Mouse (Mus musculus) neural tube, embryonic 10.5 days (tissue): ENCODE data around the gene Ankrd36.
A peak's percentile ranks its signal among the peaks of the same experiment; 100 is the strongest.

Experiments
- DNase-seq: peaks from one replicate; pipeline ENCODE4 v3.0.0-alpha.2; 2017; ENCODE audit warnings: low spot score; ENCODE audit errors: extremely low spot score

Ankrd36 gene

DNA sequence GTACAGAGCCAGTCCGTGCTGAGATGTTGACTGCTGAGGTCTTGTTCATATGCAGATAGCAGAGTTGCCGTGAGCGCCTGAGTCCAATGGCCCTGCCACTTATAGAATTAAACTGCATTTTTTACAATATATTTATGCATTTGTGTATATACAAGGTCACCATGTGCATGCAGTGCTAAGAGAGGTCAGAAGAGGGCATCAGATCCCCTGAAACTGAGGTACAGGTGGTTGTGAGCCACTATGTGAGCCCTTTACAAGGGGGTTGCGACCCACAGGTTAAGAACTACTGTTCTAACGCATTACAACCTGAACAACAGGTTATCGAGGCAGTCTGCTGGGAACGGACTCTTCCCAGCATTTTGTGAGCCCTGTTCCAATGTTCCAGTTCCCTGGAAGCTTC lies 80.8 kb downstream of the Ankrd36 start:
- DNase-seq, result no peak

DNA sequence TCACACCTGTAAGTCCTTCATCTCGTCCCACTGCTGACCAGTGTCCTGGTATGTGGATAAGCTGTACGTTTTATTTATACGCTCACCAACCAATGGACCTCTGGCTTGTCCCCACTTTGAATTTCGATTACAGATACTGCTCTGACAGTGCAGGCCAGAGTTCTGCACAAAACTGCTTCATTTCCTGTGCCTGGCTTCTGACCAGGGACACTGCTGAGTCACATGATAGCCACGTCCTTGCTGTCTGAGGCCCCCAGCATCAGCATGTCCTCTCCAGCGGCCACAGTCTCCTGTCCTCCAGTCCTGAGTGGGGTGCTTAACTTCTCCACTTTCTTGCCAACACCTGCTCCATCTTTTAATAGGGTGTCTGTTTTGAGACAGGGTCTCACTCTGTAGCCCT lies 113.1 kb downstream of the Ankrd36 start:
- no peak for DNase-seq

DNA sequence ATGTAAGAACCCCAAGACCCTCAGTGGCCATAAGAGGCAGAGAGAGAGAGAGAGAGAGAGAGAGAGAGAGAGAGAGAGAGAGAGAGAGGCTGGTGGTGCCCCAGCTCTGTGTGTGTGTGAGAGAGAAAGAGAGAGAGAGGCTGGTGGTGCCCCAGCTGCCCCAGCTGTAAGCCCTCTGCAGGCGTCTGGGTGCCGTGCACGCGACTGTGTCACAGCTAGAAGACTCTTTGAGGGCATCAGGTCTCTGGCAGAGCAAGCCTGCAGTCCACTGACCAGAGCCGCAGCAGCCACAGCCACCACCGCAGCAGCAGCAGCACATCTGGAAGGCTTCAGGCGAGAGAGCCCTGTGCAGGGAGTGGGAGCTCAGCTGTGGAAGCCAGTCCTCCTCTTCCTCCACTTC lies 114.8 kb downstream of the Ankrd36 start:
- no peak for DNase-seq

DNA sequence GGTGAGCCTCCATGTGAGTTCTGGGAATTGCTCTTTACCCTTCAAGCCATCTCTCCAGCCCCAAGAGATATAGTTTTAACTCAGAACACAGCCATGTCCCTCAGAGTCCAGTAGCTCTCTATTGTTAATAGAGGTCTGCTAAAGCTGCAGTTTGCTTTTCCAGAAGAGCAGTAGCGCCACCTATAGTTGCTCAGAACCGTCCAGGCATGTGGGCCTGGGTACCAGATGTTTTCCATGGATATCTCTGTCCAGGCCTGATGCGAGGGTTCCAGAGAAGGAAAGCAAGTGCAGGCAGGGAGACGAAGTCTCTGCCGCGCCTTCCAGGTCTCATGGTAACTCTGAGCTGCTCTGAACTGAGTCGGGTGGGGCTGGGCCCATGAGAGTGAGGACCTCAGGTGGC lies 122.3 kb downstream of the Ankrd36 start:
- DNase-seq, result peak; percentile 34

DNA sequence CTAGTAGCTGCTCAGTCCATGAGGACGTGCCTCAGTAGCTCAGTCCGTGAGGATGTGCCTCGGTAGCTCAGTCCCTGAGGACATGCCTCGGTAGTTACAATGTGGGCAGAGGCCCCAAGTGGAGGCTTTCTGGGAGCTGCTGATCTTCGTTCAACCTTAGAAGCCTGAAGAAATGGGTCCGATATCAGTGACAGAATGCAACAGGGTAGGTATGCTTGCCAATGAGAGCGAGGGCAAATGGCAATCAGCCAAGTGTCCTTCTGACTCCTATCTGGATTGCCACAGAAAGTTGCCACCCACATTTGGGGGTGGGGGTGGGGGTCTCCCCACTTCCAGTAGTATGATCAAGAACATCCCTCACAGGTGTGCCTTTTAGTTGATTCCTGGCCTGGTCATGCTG lies 131.3 kb downstream of the Ankrd36 start:
- DNase-seq, result no peak

DNA sequence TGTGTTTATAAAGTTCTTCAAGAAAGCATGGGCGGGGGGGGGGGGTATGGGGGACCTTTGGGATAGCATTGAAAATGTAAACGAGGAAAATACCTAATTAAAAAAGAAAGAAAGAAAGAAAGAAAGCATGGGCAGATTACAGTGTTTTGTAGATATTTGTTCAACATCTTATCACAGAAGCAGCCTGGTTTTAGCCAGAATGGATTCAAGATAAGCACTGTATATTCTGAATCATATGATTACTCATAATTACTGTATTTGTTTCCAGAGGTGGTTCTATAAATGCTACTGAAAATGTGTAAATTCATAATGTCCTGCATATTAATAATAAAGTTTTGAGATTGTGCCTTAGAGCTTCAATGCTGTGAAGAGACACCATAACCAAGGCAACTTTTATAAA lies 131.8 kb downstream of the Ankrd36 start:
- no peak for DNase-seq

DNA sequence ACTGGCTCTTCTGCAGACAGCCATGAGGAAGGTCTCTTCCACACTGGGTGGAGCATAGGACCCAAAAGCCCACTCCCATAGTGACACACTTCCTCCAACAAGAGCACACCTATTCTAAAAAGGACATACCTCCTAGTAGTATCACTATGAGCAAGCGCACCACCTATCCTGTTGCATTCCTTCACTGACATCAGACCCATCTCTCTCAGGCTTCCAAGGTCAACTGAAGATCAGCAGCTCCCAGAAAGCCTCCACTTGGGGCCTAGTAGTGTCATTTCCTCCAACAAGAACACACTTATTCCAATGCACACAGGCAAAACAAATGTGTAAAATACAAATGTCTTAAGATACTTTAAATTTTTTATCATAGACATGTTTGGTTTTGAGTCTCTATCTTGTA lies 132.3 kb downstream of the Ankrd36 start:
- DNase-seq, result no peak

DNA sequence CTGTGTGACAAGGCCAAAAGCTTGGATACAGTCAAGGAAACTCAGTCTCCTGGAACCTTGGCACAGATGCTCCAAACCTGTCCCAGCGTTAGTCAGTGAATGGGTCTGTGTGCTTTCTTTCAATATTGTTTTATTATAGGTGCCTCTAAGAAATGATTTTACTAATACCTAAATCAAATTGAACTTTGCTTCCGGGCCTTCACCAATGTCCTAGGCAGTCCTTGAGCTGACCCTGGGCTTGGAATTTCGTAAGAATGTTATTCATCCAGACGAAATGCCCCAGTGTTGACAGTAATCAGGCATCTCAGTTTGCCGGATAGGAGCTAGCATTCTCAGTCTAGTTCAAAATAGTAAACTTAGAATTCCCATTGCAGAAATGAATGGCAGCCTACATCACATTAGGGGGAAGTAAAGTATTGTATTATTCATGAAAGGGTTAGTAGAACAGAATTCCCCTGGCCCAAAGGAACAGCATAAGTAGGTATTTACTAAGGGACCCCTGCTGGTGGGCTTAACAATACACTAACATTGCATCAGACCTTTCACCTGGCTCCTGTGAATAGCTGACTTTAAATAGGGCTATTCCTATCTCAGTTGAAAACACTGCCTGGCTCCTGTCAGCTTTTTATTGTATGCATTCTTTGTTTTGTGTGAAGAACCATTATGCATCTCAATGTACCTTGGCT lies 132.9 kb downstream of the Ankrd36 start:
- DNase-seq, result no peak

DNA sequence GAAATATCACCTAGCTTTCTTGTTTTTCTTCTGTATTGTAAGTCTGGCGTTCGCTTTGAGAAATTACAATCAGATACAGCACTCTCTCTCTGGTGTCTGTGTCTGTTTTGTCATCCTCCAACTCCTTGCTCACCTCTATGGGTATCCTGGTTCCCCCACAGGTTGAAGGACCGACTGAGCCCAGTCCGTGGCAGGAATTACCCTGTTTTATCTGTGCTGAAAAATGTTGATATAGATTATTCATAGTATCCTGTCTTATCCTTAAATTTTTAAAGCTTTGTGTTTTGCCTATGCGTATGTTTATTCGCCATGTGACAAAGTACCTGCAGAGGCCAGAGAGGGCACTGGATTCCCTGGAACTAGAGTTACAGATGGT lies 133.5 kb downstream of the Ankrd36 start:
- no peak for DNase-seq

DNA sequence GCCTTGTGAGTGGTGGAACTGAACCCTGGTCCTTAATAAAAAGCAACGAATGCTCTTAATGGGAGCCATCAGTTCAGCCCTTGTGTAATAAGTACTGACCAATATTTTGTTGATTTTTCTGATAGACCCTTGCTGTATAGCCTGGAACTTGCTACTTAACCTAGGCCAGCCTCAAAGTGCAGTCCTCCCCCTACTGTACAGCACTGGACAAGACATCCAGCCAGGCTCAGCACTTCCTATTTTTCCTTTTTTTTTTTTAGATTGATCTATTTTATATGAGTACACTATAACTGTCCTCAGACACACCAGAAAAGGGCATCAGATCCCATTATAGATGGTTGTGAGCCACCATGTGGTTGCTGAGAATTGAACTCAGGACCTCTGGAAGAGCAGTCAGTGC lies 133.9 kb downstream of the Ankrd36 start:
- no peak for DNase-seq

DNA sequence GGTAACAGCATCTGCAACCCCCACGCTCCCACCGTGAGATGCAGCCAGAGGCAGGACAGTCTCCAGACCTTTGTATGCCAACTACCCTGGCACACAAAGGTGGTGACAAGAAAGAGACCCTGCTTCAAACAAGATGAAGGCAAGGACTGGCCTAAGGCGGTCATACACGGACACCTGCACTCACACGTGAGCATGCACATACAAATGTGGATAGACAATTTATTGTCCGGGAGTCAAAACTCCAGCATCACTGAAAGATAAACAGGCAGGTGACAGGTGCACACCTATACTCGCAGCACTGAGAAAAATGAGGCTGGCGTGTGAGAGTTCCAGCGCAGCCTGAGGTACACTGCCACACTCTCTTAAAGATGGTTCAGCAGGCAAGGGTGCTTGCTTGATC lies 136.5 kb downstream of the Ankrd36 start:
- DNase-seq, result no peak

DNA sequence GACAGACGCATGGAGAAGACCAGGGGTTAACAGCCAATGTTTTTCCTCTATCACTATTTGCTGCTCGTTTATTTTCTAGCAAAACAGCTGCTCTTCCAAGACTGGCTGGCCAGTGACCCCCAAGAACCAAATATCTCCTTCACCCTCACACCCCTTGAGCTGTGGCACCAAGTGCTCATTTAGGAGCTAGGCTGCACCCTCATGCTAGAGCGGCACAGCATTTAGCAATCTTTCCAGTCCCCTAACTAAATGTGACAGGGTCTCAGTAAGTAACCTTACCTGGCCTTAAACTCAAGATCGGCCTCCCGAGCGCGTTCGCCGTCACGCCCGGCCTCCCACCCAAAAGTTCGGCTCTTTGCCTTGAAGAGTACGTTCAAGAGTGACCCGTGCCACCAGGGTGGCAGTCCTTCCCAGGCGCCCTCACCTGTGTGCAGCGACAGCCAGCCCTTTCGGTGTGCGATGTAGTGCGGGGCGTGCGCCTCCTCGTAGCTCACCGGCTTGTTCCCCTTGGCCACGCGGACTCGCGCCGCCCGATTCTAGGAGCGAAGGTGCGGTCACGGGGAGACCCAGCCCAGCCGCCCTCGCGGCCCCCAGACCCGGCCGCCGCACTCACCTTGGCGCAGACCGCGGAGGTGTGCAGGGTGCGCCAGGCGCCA lies 137.5 kb downstream of the Ankrd36 start:
- DNase-seq, result no peak

DNA sequence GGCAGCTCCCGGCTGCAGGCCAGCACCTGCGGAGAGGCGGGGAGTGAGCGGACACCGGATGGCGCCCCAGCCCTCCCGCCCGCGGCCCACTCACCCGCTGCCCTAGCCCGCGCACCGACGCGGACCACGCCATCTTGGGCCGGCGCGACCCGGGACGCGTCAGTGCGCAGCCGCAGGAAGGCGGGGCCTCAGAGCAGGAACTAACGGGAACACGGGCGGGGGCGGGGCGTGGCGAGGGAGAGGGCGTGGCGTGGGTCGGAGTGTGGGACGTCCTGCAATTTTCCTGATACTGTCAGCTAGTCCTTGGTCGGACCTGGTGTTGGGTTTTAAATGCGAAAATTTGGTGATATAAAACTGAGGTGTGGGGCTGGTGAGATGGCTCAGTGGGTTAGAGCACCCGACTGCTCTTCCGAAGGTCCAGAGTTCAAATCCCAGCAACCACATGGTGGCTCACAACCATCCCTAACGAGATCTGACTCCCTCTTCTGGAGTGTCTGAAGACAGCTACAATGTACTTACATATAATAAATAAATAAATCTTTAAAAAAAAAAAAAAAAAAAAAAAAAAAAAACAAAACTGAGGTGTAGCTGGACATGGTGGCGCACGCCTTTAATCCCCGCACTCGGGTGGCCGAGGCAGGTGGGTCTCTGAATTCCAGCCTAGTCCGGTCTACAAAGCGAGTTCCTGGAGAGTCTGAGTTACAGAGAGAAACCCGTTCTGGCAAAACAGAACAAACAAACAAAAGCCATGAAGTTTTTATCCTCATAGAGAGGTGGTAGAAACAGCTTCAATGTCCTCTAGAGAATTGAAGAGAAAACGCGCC lies 138.3 kb downstream of the Ankrd36 start:
- peak; percentile 96 for DNase-seq

DNA sequence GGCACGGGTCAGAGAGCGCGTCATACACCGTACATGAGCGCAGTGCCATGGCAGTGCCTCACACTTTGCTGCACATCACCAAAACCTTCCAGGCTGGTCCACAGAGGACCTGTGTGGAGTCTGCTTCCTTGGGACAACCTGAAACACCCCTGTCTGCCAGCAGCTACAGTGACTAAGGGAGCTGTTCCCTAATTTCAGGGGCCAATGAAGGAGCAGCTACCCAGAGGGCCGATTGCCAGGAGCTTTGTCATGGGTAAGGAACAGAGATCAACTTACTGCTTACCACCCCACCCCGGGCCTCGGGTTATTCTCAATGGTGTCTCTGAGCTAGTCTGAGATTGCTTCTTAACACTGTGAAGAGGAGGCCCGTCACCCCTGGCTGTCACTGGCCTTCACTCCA lies 145.7 kb downstream of the Ankrd36 start:
- DNase-seq, result no peak

DNA sequence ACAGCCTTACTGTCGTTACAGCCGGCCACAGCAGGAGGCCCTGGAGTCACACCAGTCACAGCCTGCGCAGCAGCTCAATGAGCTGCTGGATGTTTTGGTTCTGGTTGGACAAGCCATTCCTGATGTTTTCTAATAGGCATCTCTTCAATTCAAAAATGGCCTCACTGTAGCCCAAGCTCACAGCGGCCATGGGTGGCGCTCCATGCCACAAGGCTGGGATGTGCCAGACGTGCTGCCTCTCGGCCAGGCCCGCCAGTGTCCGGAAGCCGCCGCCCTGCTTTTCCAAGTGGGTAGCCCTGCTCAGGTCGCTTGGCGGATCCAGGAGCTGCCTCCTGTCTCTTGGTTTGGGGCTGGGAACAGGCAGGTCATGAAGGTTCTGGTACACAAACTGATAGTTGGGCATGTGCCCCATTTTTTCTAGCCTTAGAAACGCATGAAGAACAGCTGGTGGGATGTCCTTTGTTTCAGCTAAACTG lies 146.2 kb downstream of the Ankrd36 start, which contains the start of gene Mrps24:
Gene Mrps24 (minus strand): TSS at position 51 of the 476 bp plus-strand sequence.
- no peak for DNase-seq

DNA sequence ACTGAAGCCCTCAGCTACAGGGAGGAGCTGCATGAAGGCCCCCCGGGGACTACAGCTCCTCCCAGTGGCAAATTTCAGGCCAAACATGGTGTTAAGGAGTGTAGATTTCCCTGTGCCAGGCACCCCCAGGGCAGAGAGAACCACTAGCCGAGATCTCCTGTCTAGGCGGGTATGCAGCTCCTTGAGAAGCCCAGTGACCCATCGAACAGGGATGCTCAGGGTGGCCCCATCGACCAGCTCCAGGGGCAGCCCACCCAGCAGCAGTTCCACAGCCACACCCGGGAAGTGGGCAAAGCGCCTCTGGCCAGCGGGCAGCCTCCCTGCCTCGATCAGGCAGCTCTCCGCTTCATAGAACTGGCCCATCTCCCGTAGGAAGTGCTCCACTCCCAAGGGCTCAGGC lies 146.8 kb downstream of the Ankrd36 start:
- no peak for DNase-seq

DNA sequence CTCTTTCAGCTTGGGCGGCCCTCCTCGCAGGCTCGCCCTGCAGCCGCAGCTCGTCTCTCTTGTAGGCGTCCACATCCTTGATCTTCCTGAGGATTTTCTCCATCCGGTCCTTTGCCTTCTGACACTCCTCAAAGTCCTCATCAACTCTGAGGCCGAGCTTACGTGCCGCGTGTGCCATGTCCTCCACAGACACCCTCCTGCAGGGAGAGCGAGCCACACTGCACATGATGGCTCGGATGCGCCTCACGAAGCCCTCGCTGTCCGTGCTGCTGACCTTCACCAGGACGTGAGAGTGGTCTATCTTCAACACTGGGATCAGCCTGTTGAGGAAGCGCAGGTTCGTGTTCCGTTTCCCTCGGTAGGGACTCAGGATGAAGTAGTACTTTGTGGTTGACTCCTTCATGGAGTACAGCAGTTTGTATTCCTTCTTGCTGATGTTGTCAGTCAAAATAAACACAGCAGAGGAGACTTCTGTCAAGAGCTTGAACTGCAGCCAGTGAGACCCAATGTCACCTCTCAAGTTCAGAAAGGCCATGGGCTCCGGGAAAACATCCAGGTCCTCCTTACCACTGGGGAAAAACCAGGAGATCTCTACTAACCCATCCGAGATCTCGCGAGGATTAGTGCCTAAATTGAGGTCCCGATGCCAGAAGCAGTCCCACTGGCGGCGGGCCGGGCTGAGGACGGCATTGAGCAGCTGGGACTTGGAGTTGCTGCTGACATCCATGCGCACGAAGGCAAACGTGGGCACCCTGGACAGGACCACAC lies 147.6 kb downstream of the Ankrd36 start:
- DNase-seq, result no peak

DNA sequence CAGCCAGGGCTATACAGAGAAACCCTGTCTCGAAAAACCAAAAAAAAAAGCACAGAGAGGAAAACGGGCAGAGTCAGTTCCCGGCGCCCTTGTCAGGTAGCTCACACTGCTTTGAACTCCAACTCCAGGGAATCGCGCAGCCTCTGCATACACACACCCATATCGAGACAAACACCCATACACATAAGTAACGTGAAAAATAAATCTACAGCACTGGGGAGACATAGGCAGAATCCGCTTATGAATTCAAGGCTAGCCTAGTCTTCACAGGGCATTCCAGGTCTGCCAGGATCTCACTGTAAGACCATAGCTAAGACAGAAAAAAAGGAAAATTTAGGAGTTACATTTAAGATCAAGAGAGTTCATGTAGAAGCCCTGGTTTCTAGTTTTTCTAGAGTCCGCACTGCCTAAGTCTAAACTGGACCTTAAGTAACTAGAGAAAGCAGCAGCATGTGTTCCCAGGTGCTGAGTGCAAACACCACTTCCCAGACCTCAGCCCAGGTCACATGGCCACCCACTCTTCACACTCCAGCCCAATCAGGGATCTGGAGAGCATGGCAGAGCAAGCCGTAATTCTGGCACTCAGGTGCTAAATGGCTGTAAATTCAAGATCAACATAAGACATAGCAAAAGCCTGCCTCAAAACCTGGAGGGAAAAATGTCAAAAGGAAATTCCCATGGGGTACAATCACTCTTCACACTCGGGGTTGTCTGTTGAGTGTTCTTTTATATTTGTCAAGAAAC lies 149.3 kb downstream of the Ankrd36 start:
- no peak for DNase-seq

DNA sequence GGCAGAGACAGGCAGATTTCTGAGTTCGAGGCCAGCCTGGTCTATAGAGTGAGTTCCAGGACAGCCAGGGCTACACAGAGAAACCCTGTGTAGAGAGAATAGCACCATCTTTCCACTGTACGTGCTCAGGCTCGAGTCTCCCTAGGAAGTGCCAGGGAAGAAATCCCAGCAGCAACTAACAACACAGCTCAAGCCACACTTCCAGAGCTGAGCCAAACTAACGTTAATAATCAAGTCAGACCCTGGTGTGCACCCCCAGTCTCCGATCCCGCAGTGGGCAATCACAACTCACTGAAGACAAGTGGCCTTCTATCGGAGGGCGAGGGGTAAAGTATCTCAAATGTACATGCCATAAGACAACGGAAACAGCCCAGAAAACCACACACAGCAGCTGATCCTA lies 160.1 kb downstream of the Ankrd36 start:
- DNase-seq, result no peak

DNA sequence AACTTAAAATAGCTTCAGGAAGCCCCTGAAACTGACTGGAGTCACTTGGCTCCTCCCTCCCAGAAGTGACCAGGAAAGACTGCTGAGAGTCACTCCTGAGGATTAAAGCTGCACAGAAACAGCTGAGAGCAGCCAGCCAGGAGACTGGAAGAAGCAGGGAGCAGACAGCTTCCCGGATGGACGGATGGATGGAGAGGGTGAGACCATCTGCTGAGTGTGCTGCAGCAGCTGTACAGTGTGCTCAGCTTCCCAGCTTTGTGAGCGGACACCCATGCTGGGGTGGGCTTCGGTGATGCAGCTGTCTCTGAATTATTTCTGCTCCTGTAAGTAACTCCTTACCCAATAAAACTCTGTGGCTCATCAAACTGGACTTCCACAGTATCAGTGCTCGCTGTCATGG lies 162.9 kb downstream of the Ankrd36 start:
- DNase-seq, result no peak

DNA sequence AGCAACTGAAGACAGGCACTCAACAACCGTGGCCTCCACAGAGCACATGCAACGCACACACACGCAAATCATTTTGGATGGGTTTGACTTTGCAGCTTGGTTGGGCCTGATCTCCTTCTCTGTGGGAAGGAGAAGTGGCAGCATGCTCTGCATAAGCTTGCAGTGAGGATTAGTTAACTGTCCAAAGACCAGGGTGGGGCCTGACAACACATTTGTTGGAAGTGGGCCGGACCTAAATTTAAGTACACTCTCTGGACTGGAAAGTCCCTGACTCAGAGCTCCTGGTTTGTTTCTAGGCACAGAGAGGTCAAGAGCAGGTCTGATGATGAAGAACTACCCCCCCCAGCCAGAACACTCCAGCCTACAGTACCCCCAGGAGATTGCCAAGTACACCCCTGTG lies 164.8 kb downstream of the Ankrd36 start:
- no peak for DNase-seq
